Mouse (Mus musculus) liver, adult (tissue): ENCODE measurements around the gene Scgb2b7.
"Not testable (repeated sequence)": the region's sequence is repeated elsewhere in the genome, so short reads cannot be mapped to it uniquely, and the experiment has no call there.

ENCODE experiments used
- GATA4 ChIP-seq: IDR thresholded peaks from 2 replicates; pipeline ENCODE4 v1.6.1; 2014; ENCODE audit warnings: mild to moderate bottlenecking, low read length; ENCODE audit not compliant: insufficient replicate concordance

The Scgb2b7 gene

GRCm38 (mm10) chr7:31705657-31706056 is at the start of gene Scgb2b7:
Gene Scgb2b7 (minus strand): TSS chr7:31705757.
- not testable (repeated sequence) for TF ChIP-seq GATA4

GRCm38 (mm10) chr7:31712365-31712764 is 6.8 kb upstream of the Scgb2b7 start, which contains the start of gene Scgb1b7:
Gene Scgb1b7 (plus strand): TSS chr7:31712665.
- TF ChIP-seq GATA4 = not testable (repeated sequence)
